Mouse (Mus musculus) left cerebral cortex, adult 18-20 months (tissue): Measurements from ENCODE around the gene Klk1b16. TPM values are rescaled to one million over a fixed set of nuclear protein-coding genes. Genes with fewer than 3 reads are reported as not detected.
"Not testable (repeated sequence)": the region's sequence is repeated elsewhere in the genome, so short reads cannot be mapped to it uniquely, and the experiment has no call there.

Experiments used
- DNase-seq, 2 experiments: peaks; one replicate each; pipeline ENCODE4 v3.0.0; 2021 to 2022; ENCODE audit warnings: low spot score in 2 of 2, mixed read lengths in 1 of 2
- long read RNA-seq, 2 experiments: library from polyadenylated mRNA; stranded (forward); transcript quantifications; one replicate each; pipeline ENCODE4 v2.0.0; 2021
- total RNA-seq, 2 experiments: library from RNA; stranded (reverse); gene quantifications; 2 replicates each; pipeline ENCODE4 v1.2.3; 2021

Gene Klk1b16
- total RNA-seq: not detected
- long read RNA-seq, experiment 1: 0 reads
- long read RNA-seq, experiment 2: 0 reads

DNA sequence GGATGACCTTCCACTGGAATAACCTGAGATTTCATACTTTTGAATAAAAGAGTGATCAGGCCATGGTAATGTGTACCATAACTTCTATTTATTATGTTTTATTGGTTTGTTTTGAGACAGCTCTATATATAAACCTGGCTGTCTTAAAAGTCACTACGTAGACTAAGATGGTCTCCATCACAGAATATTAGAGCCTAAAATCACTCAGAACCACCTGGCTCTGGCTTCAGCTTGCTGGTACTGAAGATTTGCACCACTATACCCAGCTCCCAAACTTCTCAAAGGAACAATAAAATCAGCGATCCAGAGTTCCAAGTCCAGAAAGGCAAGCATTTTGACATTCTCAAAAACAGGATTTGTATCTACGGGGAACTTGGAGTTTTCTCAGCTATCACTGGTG lies at the start of gene Klk1b16:
TSS of gene Klk1b16 (plus strand) at position 301 of the 400 bp plus-strand sequence.
- no peak for DNase-seq

- no peak for DNase-seq
These were observed 40.5 kb upstream of the Klk1b16 start for GRCm38 (mm10) chr7:44096111-44096510.

DNA sequence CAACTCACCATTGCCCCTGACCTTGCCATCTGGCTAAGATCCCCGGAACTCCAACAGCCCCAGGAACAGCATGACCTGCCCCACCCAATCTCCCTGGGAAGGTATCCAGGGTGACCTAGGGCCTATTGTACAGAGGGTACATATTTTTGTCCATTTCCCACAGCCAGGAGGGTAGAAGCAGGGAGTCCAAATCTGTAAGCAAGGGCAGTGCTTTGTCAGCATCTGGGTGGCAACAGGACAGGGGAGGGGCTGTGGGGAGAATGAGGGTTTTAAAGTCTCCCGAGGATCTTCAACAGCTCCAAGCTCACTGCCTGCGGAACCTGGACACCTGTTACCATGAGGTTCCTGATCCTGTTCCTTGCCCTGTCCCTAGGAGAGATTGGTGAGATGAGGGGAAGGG lies 34.5 kb upstream of the Klk1b16 start, which contains the start of gene Klk1b21:
TSS of gene Klk1b21 (plus strand) at position 301 of the 400 bp plus-strand sequence.
- DNase-seq: not testable (repeated sequence)

DNA sequence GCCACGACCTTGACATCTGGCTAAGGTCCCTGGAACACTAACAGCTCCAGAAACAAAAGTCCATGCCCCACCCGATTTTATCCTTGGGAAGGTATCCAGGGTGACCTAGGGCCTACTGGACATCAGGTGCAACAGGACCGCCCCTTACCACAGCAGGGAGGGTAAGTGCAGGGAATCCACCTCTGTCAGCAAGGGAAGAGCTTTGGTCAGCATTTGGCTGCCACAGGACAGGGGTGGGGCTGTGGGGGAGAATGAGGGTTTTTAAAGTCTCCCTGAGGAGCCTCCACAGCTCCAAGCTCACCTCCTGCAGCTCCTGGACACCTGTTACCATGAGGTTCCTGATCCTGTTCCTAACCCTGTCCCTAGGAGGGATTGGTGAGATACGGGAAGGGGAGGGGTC lies 24.2 kb upstream of the Klk1b16 start, which contains the start of gene Klk1b22:
TSS of gene Klk1b22 (plus strand) at position 301 of the 400 bp plus-strand sequence.
- DNase-seq: no peak

GRCm38 (mm10) chr7:44123445-44123844 lies 13.1 kb upstream of the Klk1b16 start:
- DNase-seq: no peak

DNA sequence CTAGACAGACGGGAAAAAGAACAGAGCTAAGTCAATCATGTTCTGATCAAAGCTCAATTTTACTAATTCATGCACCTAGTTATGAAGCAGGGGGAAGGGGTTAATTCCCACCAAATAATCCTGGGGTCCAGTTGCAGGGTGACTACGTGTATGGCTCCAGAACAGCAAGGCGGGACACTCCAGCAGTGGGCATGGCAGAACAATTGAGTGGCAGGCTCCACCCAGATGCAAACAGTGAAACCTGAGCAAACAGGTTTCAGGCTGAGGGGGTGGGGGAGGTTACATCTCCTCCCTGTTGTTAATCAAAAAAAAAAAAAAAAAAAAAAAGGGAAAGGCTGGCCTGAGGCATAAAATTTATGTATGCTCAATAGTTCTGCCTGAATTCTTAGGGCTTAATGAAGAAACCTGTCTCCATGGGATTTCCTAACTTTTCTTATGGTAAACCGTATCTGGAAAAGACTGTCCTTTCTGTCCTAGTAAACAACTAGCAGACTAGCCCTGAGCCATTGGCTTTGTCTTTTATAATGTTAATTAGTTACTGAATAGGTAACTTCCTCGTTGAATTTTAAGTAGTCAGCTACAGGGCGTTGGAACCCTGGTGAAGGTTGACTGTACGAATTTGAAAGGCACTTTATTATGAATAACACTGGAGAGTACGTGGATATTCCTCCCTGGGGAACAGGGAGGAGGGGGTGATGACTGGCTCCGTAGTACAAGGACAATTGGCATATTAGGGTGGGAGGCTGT lies 42.9 kb downstream of the Klk1b16 start:
- no peak for DNase-seq

GRCm38 (mm10) chr7:44186516-44186915 lies 49.9 kb downstream of the Klk1b16 start:
- DNase-seq: not testable (repeated sequence)

GRCm38 (mm10) chr7:44187936-44188335 lies 51.4 kb downstream of the Klk1b16 start, which contains the start of gene Klk1b24:
Gene Klk1b24 (plus strand): TSS chr7:44188236.
- not testable (repeated sequence) for DNase-seq

Other genes starting within 250 kb of the Klk1b16 start
- not detected for gene Klk15, start 203.0 kb upstream of the Klk1b16 start, total RNA-seq
- not detected for gene Klk1b8, start 186.1 kb upstream of the Klk1b16 start, total RNA-seq
- not detected for gene Klk1b1, start 170.0 kb upstream of the Klk1b16 start, total RNA-seq
- not detected for gene Klk1b9, start 160.7 kb upstream of the Klk1b16 start, total RNA-seq
- gene Klk1b11, start 140.9 kb upstream of the Klk1b16 start, total RNA-seq: not detected
- gene Klk1b26, start 124.6 kb upstream of the Klk1b16 start, total RNA-seq: not detected
- gene Klk1b27, start 84.5 kb upstream of the Klk1b16 start, total RNA-seq: not detected
- not detected for gene Klk1b21, start 34.4 kb upstream of the Klk1b16 start, total RNA-seq
- not detected for gene Klk1b22, start 24.1 kb upstream of the Klk1b16 start, total RNA-seq
- not detected for gene Klk1b24, start 51.5 kb downstream of the Klk1b16 start, total RNA-seq
- gene Klk1b3, start 61.4 kb downstream of the Klk1b16 start, total RNA-seq: not detected
- gene Klk1b4, start 70.7 kb downstream of the Klk1b16 start, total RNA-seq: not detected
- gene Klk1b5, start 79.2 kb downstream of the Klk1b16 start, total RNA-seq: not detected
- gene Klk1, start 88.6 kb downstream of the Klk1b16 start, total RNA-seq: not detected
- not detected for gene Gm36864, start 99.4 kb downstream of the Klk1b16 start, total RNA-seq
- 1 to 10 TPM; 1.1 to 1.2 TPM for gene 1700028J19Rik, start 109.9 kb downstream of the Klk1b16 start, total RNA-seq
- 10 to 100 TPM; 68.6 to 71.1 TPM for gene 2410002F23Rik, start 110.0 kb downstream of the Klk1b16 start, total RNA-seq
- gene Acp4, start 120.6 kb downstream of the Klk1b16 start, total RNA-seq: not detected
- gene Gm15517, start 124.7 kb downstream of the Klk1b16 start, total RNA-seq: not detected
- gene Clec11a, start 170.1 kb downstream of the Klk1b16 start, total RNA-seq: 1 to 10 TPM; 3.4 to 3.7 TPM
- 100 to 1,000 TPM; 519 to 589 TPM for gene Shank1, start 173.5 kb downstream of the Klk1b16 start, total RNA-seq
- 10 to 100 TPM; 56.6 to 66.2 TPM for gene Syt3, start 247.3 kb downstream of the Klk1b16 start, total RNA-seq
- 1 to 10 TPM in 1 of 2 experiments, under 1 TPM in 1; 0.98 to 2.7 TPM for gene 1700008O03Rik, start 249.1 kb downstream of the Klk1b16 start, total RNA-seq